Mouse (Mus musculus) thymus, adult 2 months (tissue): Measurements from ENCODE around the gene Cd83. TPM values are rescaled to one million over a fixed set of nuclear protein-coding genes. Genes with fewer than 3 reads are reported as not detected.
A peak's percentile ranks its signal among the peaks of the same experiment; 100 is the strongest.

Experiments
- DNase-seq: peaks from one replicate; pipeline ENCODE4 v3.0.0; 2021
- H3K27ac ChIP-seq: fragments of 200-500 bp; 2 replicates; pipeline ENCODE4 v1.5.1; 2012; ENCODE audit warnings: low read length, control low read depth; ENCODE audit not compliant: control insufficient read depth, insufficient read depth
- H3K27me3 ChIP-seq: fragments of 200-500 bp; 2 replicates; pipeline ENCODE4 v1.6.1; 2012; ENCODE audit warnings: mild to moderate bottlenecking, low read length, moderate library complexity, mixed read lengths; ENCODE audit not compliant: control insufficient read depth, insufficient read depth
- H3K36me3 ChIP-seq: fragments of 200-500 bp; 2 replicates; pipeline ENCODE4 v1.6.1; 2012; ENCODE audit warnings: mild to moderate bottlenecking, low read length, moderate library complexity; ENCODE audit not compliant: control insufficient read depth, insufficient read depth
- H3K4me1 ChIP-seq: fragments of 200-500 bp; replicated peaks from 2 replicates; pipeline ENCODE4 v1.6.1; 2012; ENCODE audit warnings: low read length; ENCODE audit not compliant: control insufficient read depth, insufficient read depth
- H3K4me3 ChIP-seq: fragments of 200-500 bp; 2 replicates; pipeline ENCODE4 v1.5.1; 2012; ENCODE audit warnings: mild to moderate bottlenecking, low read length, control low read depth, moderate library complexity; ENCODE audit not compliant: control insufficient read depth, insufficient read depth
- CTCF ChIP-seq: fragments of 200-500 bp; IDR thresholded peaks from 2 replicates; pipeline ENCODE4 v1.5.1; 2012; ENCODE audit warnings: mild to moderate bottlenecking, control low read depth, low read length, moderate library complexity, borderline replicate concordance; ENCODE audit not compliant: control insufficient read depth, poor library complexity, insufficient read depth; ENCODE audit errors: extremely low read depth
- POLR2A ChIP-seq: fragments of 200-500 bp; IDR thresholded peaks from 2 replicates; pipeline ENCODE4 v1.6.1; 2012; ENCODE audit warnings: mild to moderate bottlenecking, low read length, control low read depth, moderate library complexity; ENCODE audit not compliant: control insufficient read depth, poor library complexity, insufficient read depth; ENCODE audit errors: extremely low read depth
- WGBS: fragments of 180-500 bp; shearing (Covaris S2); methylation state at CpG from one replicate; pipeline ENCODE4 v1.1.7; 2018; 5-methylcytosine and 5-hydroxymethylcytosine counted together
- polyA plus RNA-seq: library from polyadenylated mRNA; depleted of rRNA; stranded (reverse); fragments of >200 nt; gene quantifications from 2 replicates; pipeline ENCODE4 v1.2.3, GENCODE M21; 2012

The Cd83 gene
- polyA plus RNA-seq, 1 experiment = 66.8 TPM

- WGBS = 91% methylated on average over 3 of the region's 3 CpGs
- Histone ChIP-seq H3K4me3 (no peak overlapping the region), H3K27me3 (no peaks in the 10 kb centered on the region), H3K36me3 (no peaks in the 10 kb centered on the region), H3K4me1 (no peaks in the 10 kb centered on the region; the same call in 1 of the 2 replicates), H3K27ac (no peak overlapping the region)
- TF ChIP-seq CTCF (no peak), POLR2A (no peak)
- no peak for DNase-seq
Observed at GRCm38 (mm10) chr13:43817461-43817860, 32.9 kb downstream of the Cd83 start.

- H3K4me3 ChIP-seq = no peak overlapping the region
- TF ChIP-seq CTCF = no peak
- no peak for TF ChIP-seq POLR2A
Observed at GRCm38 (mm10) chr13:43818307-43819019, 33.9 kb downstream of the Cd83 start.

GRCm38 (mm10) chr13:43819020-43819310, 34.4 kb downstream of the Cd83 start:
- TF ChIP-seq POLR2A = no peak
- TF ChIP-seq CTCF = no peak
- no peaks in the 10 kb centered on the region for H3K4me1 ChIP-seq

More at GRCm38 (mm10) chr13:43818307-43819019, 33.9 kb downstream of the Cd83 start:
- H3K36me3 ChIP-seq = no peaks in the 10 kb centered on the region
- H3K27me3 ChIP-seq = no peaks in the 10 kb centered on the region
- H3K27ac ChIP-seq = no peak overlapping the region
- no peaks in the 10 kb centered on the region; the same call in 1 of the 2 replicates for H3K4me1 ChIP-seq
- DNase-seq = no peak
- WGBS = 81% methylated on average over 7 of the region's 7 CpGs

GRCm38 (mm10) chr13:43820071-43820470, 35.5 kb downstream of the Cd83 start:
- H3K4me1 ChIP-seq = no peaks in the 10 kb centered on the region
- WGBS = 97% methylated on average over 8 of the region's 8 CpGs
- DNase-seq = no peak
- H3K4me3 ChIP-seq = no peak overlapping the region
- TF ChIP-seq CTCF (no peak), POLR2A (no peak)
- no peak overlapping the region for H3K27ac ChIP-seq
- no peaks in the 10 kb centered on the region for H3K36me3 ChIP-seq
- H3K27me3 ChIP-seq = no peaks in the 10 kb centered on the region

More at GRCm38 (mm10) chr13:43819020-43819310, 34.4 kb downstream of the Cd83 start:
- no peaks in the 10 kb centered on the region for H3K36me3 ChIP-seq
- no peaks in the 10 kb centered on the region for H3K27me3 ChIP-seq
- WGBS = 95% methylated on average over 6 of the region's 6 CpGs
- H3K4me3 ChIP-seq = no peak overlapping the region
- DNase-seq = no peak
- no peak overlapping the region for H3K27ac ChIP-seq

GRCm38 (mm10) chr13:43822306-43822705, 37.7 kb downstream of the Cd83 start:
- TF ChIP-seq CTCF = no peak
- TF ChIP-seq POLR2A = no peak
- DNase-seq = no peak
- Histone ChIP-seq H3K36me3 (no peaks in the 10 kb centered on the region), H3K27me3 (no peaks in the 10 kb centered on the region), H3K27ac (no peak overlapping the region), H3K4me3 (no peak overlapping the region), H3K4me1 (no peaks in the 10 kb centered on the region)
- WGBS = 95% methylated on average over 4 of the region's 4 CpGs

- DNase-seq = no peak
- H3K27ac ChIP-seq = no peak overlapping the region
- 81% methylated on average over 5 of the region's 5 CpGs for WGBS
- H3K4me1 ChIP-seq = peaks cover 12% of the 10 kb centered on the region
- no peak overlapping the region for H3K4me3 ChIP-seq
- H3K36me3 ChIP-seq = no peaks in the 10 kb centered on the region
- H3K27me3 ChIP-seq = no peaks in the 10 kb centered on the region
- no peak for TF ChIP-seq POLR2A
- TF ChIP-seq CTCF = no peak
Observed at GRCm38 (mm10) chr13:43828648-43829047, 44.1 kb downstream of the Cd83 start.

GRCm38 (mm10) chr13:43830892-43831673, 46.5 kb downstream of the Cd83 start:
- H3K36me3 ChIP-seq = no peaks in the 10 kb centered on the region
- TF ChIP-seq CTCF (no peak), POLR2A (no peak)
- peak; percentile 30 for DNase-seq
- peaks cover 19% of the 10 kb centered on the region for H3K4me1 ChIP-seq
- no peak overlapping the region for H3K4me3 ChIP-seq
- WGBS = 66% methylated on average over 8 of the region's 8 CpGs
- no peak overlapping the region for H3K27ac ChIP-seq
- no peaks in the 10 kb centered on the region for H3K27me3 ChIP-seq
